Mouse (Mus musculus): ENCODE data around the gene Bsn. TPM values are rescaled to one million over a fixed set of nuclear protein-coding genes. Genes with fewer than 3 reads are reported as not detected.

The Bsn gene
- polyA plus RNA-seq, 1 experiment from 2014 or later, result 2.9 TPM

DNA sequence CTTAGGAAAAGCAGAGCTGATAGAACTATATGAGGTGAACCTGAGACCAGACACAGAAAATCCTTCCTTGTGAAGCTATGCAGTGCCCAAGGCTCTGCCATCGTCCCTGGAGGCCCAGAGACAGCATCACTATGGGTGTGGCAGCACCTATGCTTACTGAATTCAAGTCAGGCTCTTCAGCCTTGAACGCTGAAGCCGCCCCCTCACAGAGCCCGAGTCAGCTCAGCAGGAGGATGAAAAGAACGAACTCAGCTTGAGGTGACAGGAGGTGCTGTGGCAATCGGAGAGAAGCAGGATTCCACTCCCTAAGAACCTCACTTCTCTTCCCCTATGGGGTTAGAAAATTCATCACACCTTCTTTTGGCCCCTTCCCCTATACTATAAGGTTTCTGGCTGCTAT lies 2.6 kb downstream of the Bsn start:
- Histone ChIP-seq H3K36me3 (ENCODE audit: control insufficient read depth, insufficient read depth, low read length) (no peaks in the 10 kb centered on the region), H3K4me3 (replicated peaks; ENCODE audit: low read length) (no peak overlapping the region), H3K9ac (ENCODE audit: low read length) (no peak overlapping the region), H3K4me2 (ENCODE audit: low read depth, low read length) (no peak overlapping the region), H3K9me3 (replicated peaks; ENCODE audit: control insufficient read depth, low read length) (no peaks in the 10 kb centered on the region), H3K4me1 (ENCODE audit: control insufficient read depth, insufficient read depth, low read length) (0 out of 2 replicates have a peak, but pooled peaks cover 3% of the 10 kb centered on the region), H3K27ac (ENCODE audit: low read length) (no peak overlapping the region), H3K27me3 (ENCODE audit: control insufficient read depth, insufficient read depth, low read length) (peaks cover 12% of the 10 kb centered on the region)
- 23% methylated on average over 6 of the region's 6 CpGs for WGBS
- ATAC-seq (ENCODE audit: insufficient read depth, low FRiP score), result no peak

DNA sequence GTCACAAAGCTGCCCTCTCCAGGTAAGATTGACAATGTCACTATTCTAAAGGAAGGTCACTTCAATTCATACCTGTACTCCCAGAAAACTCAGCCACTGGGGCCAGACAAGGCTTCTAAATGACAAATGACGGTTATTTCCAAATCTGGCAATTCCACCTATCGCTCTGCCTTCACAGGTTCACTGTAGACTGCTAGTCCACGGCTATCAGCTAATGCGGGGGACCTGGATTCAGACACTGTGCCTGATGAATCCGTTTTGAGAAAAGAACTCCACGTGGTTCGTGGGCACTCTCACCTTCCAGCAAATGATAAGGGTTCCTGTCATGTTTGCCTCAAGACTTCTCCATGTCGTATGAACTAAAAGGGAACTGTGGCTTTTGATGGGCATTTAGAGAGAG lies 4.4 kb downstream of the Bsn start:
- no peak for ATAC-seq (ENCODE audit: insufficient read depth, low FRiP score)
- H3K27me3 ChIP-seq (ENCODE audit: control insufficient read depth, insufficient read depth, low read length), result peaks cover 12% of the 10 kb centered on the region
- 77% methylated on average over 8 of the region's 8 CpGs for WGBS
- no peaks in the 10 kb centered on the region for H3K9me3 ChIP-seq (replicated peaks; ENCODE audit: control insufficient read depth, low read length)
- H3K36me3 ChIP-seq (ENCODE audit: control insufficient read depth, insufficient read depth, low read length), result no peaks in the 10 kb centered on the region
- 0 out of 2 replicates have a peak, but pooled peaks cover 3% of the 10 kb centered on the region for H3K4me1 ChIP-seq (ENCODE audit: control insufficient read depth, insufficient read depth, low read length)
- H3K27ac ChIP-seq (ENCODE audit: low read length), result no peak overlapping the region
- H3K4me2 ChIP-seq (ENCODE audit: low read depth, low read length), result no peak overlapping the region
- no peak overlapping the region for H3K4me3 ChIP-seq (replicated peaks; ENCODE audit: low read length)
- no peak overlapping the region for H3K9ac ChIP-seq (ENCODE audit: low read length)

DNA sequence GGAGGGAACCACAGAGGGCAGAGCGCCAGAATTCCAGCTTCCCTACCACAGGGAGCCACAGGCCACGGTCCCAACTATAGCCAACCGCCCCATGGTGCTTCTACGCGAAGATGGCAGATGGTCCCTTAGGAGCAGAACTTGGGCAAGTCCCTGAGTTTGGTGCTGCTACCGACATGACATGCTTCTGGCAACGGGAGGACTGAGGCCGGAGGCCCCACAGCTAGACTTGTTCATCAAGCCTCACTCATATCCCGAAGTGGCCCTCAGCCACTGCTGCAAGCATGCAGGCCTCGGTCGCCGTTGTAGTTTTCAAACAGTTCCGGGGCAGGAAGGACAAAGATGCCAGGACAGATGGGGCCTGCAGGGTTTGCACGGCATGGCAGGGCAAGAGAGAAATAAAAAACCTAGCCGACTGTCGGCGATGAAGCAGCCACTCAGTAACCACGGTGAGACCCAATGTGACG lies 6.6 kb downstream of the Bsn start:
- Histone ChIP-seq H3K9me3 (replicated peaks; ENCODE audit: control insufficient read depth, low read length) (no peaks in the 10 kb centered on the region), H3K27ac (ENCODE audit: low read length) (no peak overlapping the region)
- no peak for ATAC-seq (ENCODE audit: insufficient read depth, low FRiP score)

DNA sequence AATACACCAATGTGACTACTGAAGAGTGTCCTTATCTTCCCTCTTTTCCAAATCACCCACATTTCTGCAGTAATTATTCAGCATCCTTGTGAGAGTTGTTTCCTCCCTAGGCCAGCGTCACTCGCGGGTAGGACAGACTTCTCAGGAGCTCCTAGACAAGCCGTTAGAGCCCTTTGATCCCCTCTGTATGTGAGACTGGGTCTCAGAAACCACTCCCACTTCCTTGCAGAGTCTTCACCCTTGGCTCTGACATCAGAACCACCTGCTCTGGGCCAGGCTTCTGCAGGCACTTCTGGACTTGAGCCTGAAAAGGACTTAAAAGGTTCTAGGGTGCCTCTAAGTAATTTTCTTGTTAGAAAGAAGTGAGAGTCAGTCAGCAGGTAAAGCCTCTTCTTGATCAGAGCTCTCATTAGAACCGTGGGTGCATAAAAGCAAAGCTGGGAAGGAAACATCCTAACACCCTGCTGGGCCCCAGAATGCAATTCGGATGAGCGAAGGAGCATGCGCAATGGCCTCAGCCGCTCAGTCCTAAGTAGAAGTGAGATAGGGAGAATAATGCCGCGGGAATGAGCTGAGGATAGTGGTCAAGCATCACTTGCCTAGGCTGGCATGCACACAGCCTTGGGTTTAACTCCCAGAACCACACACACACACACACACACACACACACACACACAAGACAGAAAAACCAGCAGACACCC lies 7.2 kb downstream of the Bsn start:
- H3K27ac ChIP-seq (ENCODE audit: low read length), result no peak overlapping the region
- no peaks in the 10 kb centered on the region for H3K36me3 ChIP-seq (ENCODE audit: control insufficient read depth, insufficient read depth, low read length)
- H3K9ac ChIP-seq (ENCODE audit: low read length), result no peak overlapping the region
- no peaks in the 10 kb centered on the region for H3K27me3 ChIP-seq (ENCODE audit: control insufficient read depth, insufficient read depth, low read length)
- H3K4me3 ChIP-seq (replicated peaks; ENCODE audit: low read length), result no peak overlapping the region
- no peaks in the 10 kb centered on the region for H3K4me1 ChIP-seq (ENCODE audit: control insufficient read depth, insufficient read depth, low read length)
- no peak overlapping the region for H3K4me2 ChIP-seq (ENCODE audit: low read depth, low read length)
- 63% methylated on average over 11 of the region's 11 CpGs for WGBS
- ATAC-seq (ENCODE audit: insufficient read depth, low FRiP score), result no peak
- no peaks in the 10 kb centered on the region for H3K9me3 ChIP-seq (replicated peaks; ENCODE audit: control insufficient read depth, low read length)

More for the DNA sequence above, 6.6 kb downstream of the Bsn start:
- 89% methylated on average over 19 of the region's 19 CpGs for WGBS
- no peak overlapping the region for H3K4me3 ChIP-seq (replicated peaks; ENCODE audit: low read length)
- no peaks in the 10 kb centered on the region for H3K4me1 ChIP-seq (ENCODE audit: control insufficient read depth, insufficient read depth, low read length)
- no peak overlapping the region for H3K4me2 ChIP-seq (ENCODE audit: low read depth, low read length)
- H3K9ac ChIP-seq (ENCODE audit: low read length), result no peak overlapping the region
- no peaks in the 10 kb centered on the region for H3K36me3 ChIP-seq (ENCODE audit: control insufficient read depth, insufficient read depth, low read length)
- H3K27me3 ChIP-seq (ENCODE audit: control insufficient read depth, insufficient read depth, low read length), result no peaks in the 10 kb centered on the region

DNA sequence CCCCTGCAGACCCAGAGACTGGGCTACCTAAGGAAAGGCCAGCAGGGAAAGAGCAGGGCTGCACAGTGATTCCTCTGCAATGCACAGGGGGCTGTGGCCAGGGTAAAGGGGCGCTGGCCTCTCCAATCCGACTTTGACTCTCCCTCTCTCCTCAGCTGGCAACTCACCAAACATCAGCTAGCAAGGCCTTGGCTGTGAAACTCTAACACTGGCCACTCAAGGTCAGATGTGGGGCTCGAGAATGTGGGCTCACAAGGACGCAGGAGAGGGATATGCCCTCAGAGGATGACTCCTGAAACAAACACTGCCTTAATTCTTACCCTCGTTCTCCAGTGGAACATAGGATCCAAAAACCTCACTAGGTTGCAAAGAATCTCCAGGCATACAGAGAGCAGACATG lies 11.8 kb downstream of the Bsn start:
- no peaks in the 10 kb centered on the region for H3K27me3 ChIP-seq (ENCODE audit: control insufficient read depth, insufficient read depth, low read length)
- no peaks in the 10 kb centered on the region for H3K36me3 ChIP-seq (ENCODE audit: control insufficient read depth, insufficient read depth, low read length)
- WGBS, result 67% methylated on average over 5 of the region's 5 CpGs
- no peak overlapping the region for H3K4me2 ChIP-seq (ENCODE audit: low read depth, low read length)
- H3K4me3 ChIP-seq (replicated peaks; ENCODE audit: low read length), result no peak overlapping the region
- no peak for ATAC-seq (ENCODE audit: insufficient read depth, low FRiP score)
- H3K4me1 ChIP-seq (ENCODE audit: control insufficient read depth, insufficient read depth, low read length), result no peaks in the 10 kb centered on the region
- H3K27ac ChIP-seq (ENCODE audit: low read length), result no peak overlapping the region
- no peaks in the 10 kb centered on the region for H3K9me3 ChIP-seq (replicated peaks; ENCODE audit: control insufficient read depth, low read length)
- no peak overlapping the region for H3K9ac ChIP-seq (ENCODE audit: low read length)

DNA sequence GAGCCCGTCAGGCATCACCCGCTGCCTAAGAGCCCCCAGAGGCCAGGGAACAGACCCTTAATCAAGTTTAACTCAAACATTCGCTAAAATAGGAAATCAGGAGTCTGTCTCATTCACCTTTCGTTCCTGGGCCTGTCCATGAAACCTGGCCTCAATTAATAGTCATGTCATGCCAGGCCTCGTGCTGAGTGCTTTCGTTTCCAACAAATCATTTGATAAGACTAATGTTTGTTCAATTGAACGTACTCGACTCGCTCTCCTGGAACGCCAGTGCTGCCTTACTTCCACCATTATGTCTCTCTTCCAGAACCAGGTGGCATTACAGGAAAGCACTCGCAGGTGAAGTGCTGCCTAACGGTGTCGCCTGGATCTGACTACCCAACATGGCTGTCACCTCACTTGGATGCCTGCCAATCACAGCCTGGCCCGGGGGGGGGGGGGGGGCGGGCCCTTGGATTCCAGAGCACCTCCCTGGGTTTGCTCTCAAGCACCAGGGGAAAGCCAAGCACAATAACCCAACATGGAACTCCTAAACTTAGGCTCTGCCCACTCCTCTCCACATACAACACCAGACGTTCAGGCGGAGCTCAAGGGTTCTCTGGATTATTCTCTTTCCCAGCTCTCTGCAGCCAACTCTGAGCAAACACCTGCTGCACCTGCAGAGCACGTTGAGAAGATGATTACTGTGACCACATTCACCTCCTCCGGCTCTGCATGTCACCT lies 14.9 kb downstream of the Bsn start:
- Histone ChIP-seq H3K4me1 (ENCODE audit: control insufficient read depth, insufficient read depth, low read length) (peaks cover 3% of the 10 kb centered on the region; the same call in 1 of the 2 replicates), H3K4me2 (ENCODE audit: low read depth, low read length) (no peak overlapping the region), H3K9ac (ENCODE audit: low read length) (no peak overlapping the region), H3K9me3 (replicated peaks; ENCODE audit: control insufficient read depth, low read length) (no peaks in the 10 kb centered on the region), H3K36me3 (ENCODE audit: control insufficient read depth, insufficient read depth, low read length) (no peaks in the 10 kb centered on the region), H3K4me3 (replicated peaks; ENCODE audit: low read length) (no peak overlapping the region), H3K27me3 (ENCODE audit: control insufficient read depth, insufficient read depth, low read length) (no peaks in the 10 kb centered on the region), H3K27ac (ENCODE audit: low read length) (no peak overlapping the region)
- 55% methylated on average over 19 of the region's 19 CpGs for WGBS
- ATAC-seq (ENCODE audit: insufficient read depth, low FRiP score), result no peak

DNA sequence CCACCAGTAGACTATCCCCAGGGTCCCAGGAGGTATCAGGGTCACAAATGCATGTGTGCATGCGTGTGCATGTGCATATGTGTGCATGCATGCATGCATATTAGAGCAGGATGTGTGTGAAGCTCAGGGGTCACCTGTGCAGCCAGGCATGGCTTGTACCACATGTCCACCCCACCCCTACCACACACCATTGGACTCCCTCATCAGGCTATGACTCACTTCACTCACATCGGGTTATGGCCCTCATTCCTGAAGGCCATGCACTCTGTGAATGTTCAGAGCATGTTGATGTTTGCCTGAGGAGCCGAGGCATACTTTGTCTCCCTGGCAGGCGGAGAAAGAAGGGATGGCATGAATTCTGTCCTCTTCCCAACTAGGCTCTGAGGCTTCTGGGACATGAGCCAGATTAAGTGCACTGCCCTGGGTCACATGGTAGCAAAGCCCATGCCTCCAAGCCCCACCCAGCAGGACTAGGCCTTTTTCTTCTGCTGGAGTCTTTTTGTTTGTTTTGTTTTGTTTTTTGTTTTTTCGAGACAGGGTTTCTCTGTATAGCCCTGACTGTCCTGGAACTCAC lies 17.3 kb downstream of the Bsn start:
- no peak overlapping the region for H3K27ac ChIP-seq (ENCODE audit: low read length)
- H3K9ac ChIP-seq (ENCODE audit: low read length), result no peak overlapping the region
- no peaks in the 10 kb centered on the region for H3K27me3 ChIP-seq (ENCODE audit: control insufficient read depth, insufficient read depth, low read length)
- no peak overlapping the region for H3K4me3 ChIP-seq (replicated peaks; ENCODE audit: low read length)
- WGBS, result 69% methylated on average over 5 of the region's 5 CpGs
- H3K9me3 ChIP-seq (replicated peaks; ENCODE audit: control insufficient read depth, low read length), result no peaks in the 10 kb centered on the region
- H3K36me3 ChIP-seq (ENCODE audit: control insufficient read depth, insufficient read depth, low read length), result no peaks in the 10 kb centered on the region
- no peak overlapping the region for H3K4me2 ChIP-seq (ENCODE audit: low read depth, low read length)
- H3K4me1 ChIP-seq (ENCODE audit: control insufficient read depth, insufficient read depth, low read length), result peaks cover 3% of the 10 kb centered on the region; the same call in 1 of the 2 replicates
- ATAC-seq (ENCODE audit: insufficient read depth, low FRiP score), result 0 out of 2 replicates have a peak, but pooled peaks have one; percentile 31

DNA sequence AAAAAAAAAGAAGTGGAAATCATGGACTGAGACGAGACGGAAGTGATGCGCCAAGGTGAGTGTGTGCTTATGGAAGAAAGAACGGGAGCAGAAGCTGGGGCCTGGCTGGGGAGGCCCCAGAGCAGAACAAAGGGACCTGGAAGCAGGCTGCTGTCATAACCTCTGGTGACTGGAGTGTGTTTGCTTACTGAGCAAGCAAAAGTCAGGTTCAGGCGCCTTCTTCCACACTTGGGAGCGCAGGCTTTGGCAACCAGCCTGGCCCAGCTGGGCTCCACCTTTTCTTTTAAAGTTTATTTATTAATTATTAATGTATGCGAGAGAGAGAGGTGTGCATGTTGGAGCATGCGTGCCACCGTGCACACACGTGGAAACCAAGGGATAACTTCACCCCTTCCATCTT lies 20.4 kb downstream of the Bsn start:
- H3K9me3 ChIP-seq (replicated peaks; ENCODE audit: control insufficient read depth, low read length), result no peaks in the 10 kb centered on the region
- H3K9ac ChIP-seq (ENCODE audit: low read length), result no peak overlapping the region
- peaks cover 3% of the 10 kb centered on the region; the same call in 1 of the 2 replicates for H3K4me1 ChIP-seq (ENCODE audit: control insufficient read depth, insufficient read depth, low read length)
- peak overlapping the region; percentile 77 for H3K27ac ChIP-seq (ENCODE audit: low read length)
- H3K4me3 ChIP-seq (replicated peaks; ENCODE audit: low read length), result no peak overlapping the region
- no peaks in the 10 kb centered on the region for H3K36me3 ChIP-seq (ENCODE audit: control insufficient read depth, insufficient read depth, low read length)
- H3K4me2 ChIP-seq (ENCODE audit: low read depth, low read length), result no peak overlapping the region
- 52% methylated on average over 10 of the region's 10 CpGs for WGBS
- ATAC-seq (ENCODE audit: insufficient read depth, low FRiP score), result peak; percentile 88
- no peaks in the 10 kb centered on the region for H3K27me3 ChIP-seq (ENCODE audit: control insufficient read depth, insufficient read depth, low read length)

DNA sequence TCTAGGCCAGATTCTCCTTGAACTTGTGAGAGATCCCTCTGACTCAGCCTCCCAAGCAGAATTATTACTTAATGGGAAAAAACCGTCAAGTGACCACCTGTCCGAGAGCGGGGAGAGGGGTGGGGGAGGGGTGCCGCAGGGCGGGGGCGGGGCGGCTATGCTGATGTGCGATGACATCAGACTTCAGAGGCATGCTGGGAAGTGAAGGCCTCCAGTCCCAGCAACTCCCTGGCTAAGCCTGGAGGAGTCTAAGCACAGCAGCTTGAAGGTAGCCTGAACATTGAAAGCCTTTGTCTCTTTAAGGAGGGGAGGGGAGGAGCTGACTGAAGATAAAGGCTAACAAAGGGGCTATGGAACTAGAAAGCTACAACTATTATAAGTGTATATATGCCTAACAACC lies 25.0 kb downstream of the Bsn start:
- Histone ChIP-seq H3K4me1 (ENCODE audit: control insufficient read depth, insufficient read depth, low read length) (no peaks in the 10 kb centered on the region), H3K4me2 (ENCODE audit: low read depth, low read length) (no peak overlapping the region), H3K9ac (ENCODE audit: low read length) (no peak overlapping the region), H3K27me3 (ENCODE audit: control insufficient read depth, insufficient read depth, low read length) (no peaks in the 10 kb centered on the region), H3K27ac (ENCODE audit: low read length) (no peak overlapping the region), H3K36me3 (ENCODE audit: control insufficient read depth, insufficient read depth, low read length) (no peaks in the 10 kb centered on the region), H3K4me3 (replicated peaks; ENCODE audit: low read length) (no peak overlapping the region), H3K9me3 (replicated peaks; ENCODE audit: control insufficient read depth, low read length) (no peaks in the 10 kb centered on the region)
- no peak for ATAC-seq (ENCODE audit: insufficient read depth, low FRiP score)
- 43% methylated on average over 8 of the region's 8 CpGs for WGBS

Data from stomach, embryonic 16.5 days (tissue).